Mouse (Mus musculus): Measurements from ENCODE around the gene Zfp74. TPM values are rescaled to one million over a fixed set of nuclear protein-coding genes. Genes with fewer than 3 reads are reported as not detected.

Gene Zfp74
- polyA plus RNA-seq, 1 experiment: 11.9 TPM

- Histone ChIP-seq H3K4me3 (ENCODE audit: insufficient read depth, low read length) (no peak overlapping the region), H3K27ac (ENCODE audit: insufficient read depth, low read length) (no peak overlapping the region)
- TF ChIP-seq POLR2A (IDR thresholded peaks at IDR 0.05; ENCODE audit: low read depth, low read length) (no peak), CTCF (IDR thresholded peaks at IDR 0.05; ENCODE audit: borderline replicate concordance, insufficient read depth, low read length) (no peak)
These were observed 61.1 kb downstream of the Zfp74 start for GRCm38 (mm10) chr7:29892756-29893155.

GRCm38 (mm10) chr7:29890501-29890900 lies 63.4 kb downstream of the Zfp74 start:
- H3K4me1 ChIP-seq (ENCODE audit: control insufficient read depth, insufficient read depth, low read length): no peaks in the 10 kb centered on the region
- no peak overlapping the region for H3K27ac ChIP-seq (ENCODE audit: insufficient read depth, low read length)
- no peak for TF ChIP-seq POLR2A (IDR thresholded peaks at IDR 0.05; ENCODE audit: low read depth, low read length)
- no peak for TF ChIP-seq CTCF (IDR thresholded peaks at IDR 0.05; ENCODE audit: borderline replicate concordance, insufficient read depth, low read length)
- no peak overlapping the region for H3K4me3 ChIP-seq (ENCODE audit: insufficient read depth, low read length)

More at GRCm38 (mm10) chr7:29892756-29893155, 61.1 kb downstream of the Zfp74 start:
- H3K4me1 ChIP-seq (ENCODE audit: control insufficient read depth, insufficient read depth, low read length): no peaks in the 10 kb centered on the region

GRCm38 (mm10) chr7:29880916-29881315 lies 73.0 kb downstream of the Zfp74 start:
- Histone ChIP-seq H3K27ac (ENCODE audit: insufficient read depth, low read length) (no peak overlapping the region), H3K4me1 (ENCODE audit: control insufficient read depth, insufficient read depth, low read length) (no peaks in the 10 kb centered on the region), H3K4me3 (ENCODE audit: insufficient read depth, low read length) (no peak overlapping the region)
- TF ChIP-seq CTCF (IDR thresholded peaks at IDR 0.05; ENCODE audit: borderline replicate concordance, insufficient read depth, low read length) (no peak), POLR2A (IDR thresholded peaks at IDR 0.05; ENCODE audit: low read depth, low read length) (no peak)

Other genes with a start within 250 kb of the Zfp74 start
- not detected in 2 replicates for gene Catsperg2, start 227.1 kb downstream of the Zfp74 start, polyA plus RNA-seq (2011; ENCODE audit: insufficient read length, low read depth, missing spikeins)
- gene Zfp84, start 185.5 kb downstream of the Zfp74 start, polyA plus RNA-seq (2011; ENCODE audit: insufficient read length, low read depth, missing spikeins): 10.3 and 13.3 TPM in 2 replicates
- gene Zfp30, start 170.1 kb downstream of the Zfp74 start, polyA plus RNA-seq (2011; ENCODE audit: insufficient read length, low read depth, missing spikeins): 3.7 and 4.4 TPM in 2 replicates
- gene Zfp790, start 138.0 kb downstream of the Zfp74 start, polyA plus RNA-seq (2011; ENCODE audit: insufficient read length, low read depth, missing spikeins): 12.0 and 14.3 TPM in 2 replicates
- 3.9 and 5.2 TPM in 2 replicates for gene Zfp940, start 100.4 kb downstream of the Zfp74 start, polyA plus RNA-seq (2011; ENCODE audit: insufficient read length, low read depth, missing spikeins)
- 5.8 and 7.3 TPM in 2 replicates for gene Zfp420, start 94.1 kb downstream of the Zfp74 start, polyA plus RNA-seq (2011; ENCODE audit: insufficient read length, low read depth, missing spikeins)
- 11.0 and 12.5 TPM in 2 replicates for gene Zfp27, start 47.5 kb downstream of the Zfp74 start, polyA plus RNA-seq (2011; ENCODE audit: insufficient read length, low read depth, missing spikeins)
- gene Zfp383, start 45.9 kb downstream of the Zfp74 start, polyA plus RNA-seq (2011; ENCODE audit: insufficient read length, low read depth, missing spikeins): 6.5 and 11.6 TPM in 2 replicates
- gene Zfp568, start 29.9 kb upstream of the Zfp74 start, polyA plus RNA-seq (2011; ENCODE audit: insufficient read length, low read depth, missing spikeins): 17.4 and 21.7 TPM in 2 replicates
- 3.1 and 3.6 TPM in 2 replicates for gene Zfp14, start 97.3 kb upstream of the Zfp74 start, polyA plus RNA-seq (2011; ENCODE audit: insufficient read length, low read depth, missing spikeins)
- 1.8 and 2.8 TPM in 2 replicates for gene Zfp82, start 118.8 kb upstream of the Zfp74 start, polyA plus RNA-seq (2011; ENCODE audit: insufficient read length, low read depth, missing spikeins)
- 2.3 and 2.7 TPM in 2 replicates for gene Gm26920, start 136.3 kb upstream of the Zfp74 start, polyA plus RNA-seq (2011; ENCODE audit: insufficient read length, low read depth, missing spikeins)
- 2.7 and 4.8 TPM in 2 replicates for gene Zfp566, start 136.4 kb upstream of the Zfp74 start, polyA plus RNA-seq (2011; ENCODE audit: insufficient read length, low read depth, missing spikeins)
- gene Zfp260, start 140.7 kb upstream of the Zfp74 start, polyA plus RNA-seq (2011; ENCODE audit: insufficient read length, low read depth, missing spikeins): 95.0 and 119 TPM in 2 replicates
- 8.4 and 9.4 TPM in 2 replicates for gene Zfp382, start 167.9 kb upstream of the Zfp74 start, polyA plus RNA-seq (2011; ENCODE audit: insufficient read length, low read depth, missing spikeins)
- gene Zfp146, start 215.7 kb upstream of the Zfp74 start, polyA plus RNA-seq (2011; ENCODE audit: insufficient read length, low read depth, missing spikeins): 62.6 and 68.9 TPM in 2 replicates
- not detected in 2 replicates for gene Cox7a1, start 230.1 kb upstream of the Zfp74 start, polyA plus RNA-seq (2011; ENCODE audit: insufficient read length, low read depth, missing spikeins)
- gene Capns1, start 244.7 kb upstream of the Zfp74 start, polyA plus RNA-seq (2011; ENCODE audit: insufficient read length, low read depth, missing spikeins): 465 and 512 TPM in 2 replicates

All from embryonic fibroblast, embryonic 13.5 days (primary cell).